Mouse (Mus musculus) embryonic facial prominence, embryonic 10.5 days (tissue): ENCODE data around the gene Gucy1b2. TPM values are rescaled to one million over a fixed set of nuclear protein-coding genes. Genes with fewer than 3 reads are reported as not detected.
A peak's percentile ranks its signal among the peaks of the same experiment; 100 is the strongest.

Source experiments
- DNase-seq: peaks from one replicate; pipeline ENCODE4 v3.0.0-alpha.2; 2017; ENCODE audit warnings: low spot score
- H3K27ac ChIP-seq: fragments of 300-500 bp; sonication (generic); replicated peaks from 2 replicates; pipeline ENCODE4 v1.5.1; 2016; ENCODE audit warnings: mild to moderate bottlenecking
- H3K27me3 ChIP-seq: fragments of 300-500 bp; sonication (generic); replicated peaks from 2 replicates; pipeline ENCODE4 v1.6.1; 2016; ENCODE audit warnings: low read depth, mild to moderate bottlenecking; ENCODE audit not compliant: poor library complexity, severe bottlenecking
- H3K36me3 ChIP-seq: fragments of 300-500 bp; sonication (generic); replicated peaks from 2 replicates; pipeline ENCODE4 v1.6.1; 2016; ENCODE audit warnings: mild to moderate bottlenecking, moderate library complexity
- H3K4me1 ChIP-seq: fragments of 300-500 bp; sonication (generic); 2 replicates; pipeline ENCODE4 v1.6.1; 2016
- H3K4me3 ChIP-seq: fragments of 300-500 bp; sonication (generic); 2 replicates; pipeline ENCODE4 v1.5.1; 2016; ENCODE audit warnings: mild to moderate bottlenecking, moderate library complexity
- H3K9me3 ChIP-seq: fragments of 300-500 bp; sonication (generic); 2 replicates; pipeline ENCODE4 v1.6.1; 2016; ENCODE audit warnings: mild to moderate bottlenecking
- WGBS: fragments of 180-500 bp; shearing (Covaris S2); methylation state at CpG from one replicate; pipeline ENCODE4 v1.1.7; 2016; 5-methylcytosine and 5-hydroxymethylcytosine counted together
- polyA plus RNA-seq: library from polyadenylated mRNA; unstranded; fragments of >200 nt; fragmentation: Nextera tagmentation; extraction: Ambion mirVana; gene quantifications from 2 replicates; pipeline ENCODE4 v1.2.1, GENCODE M21; 2016

Gene Gucy1b2
- polyA plus RNA-seq: not detected in 2 replicates

DNA sequence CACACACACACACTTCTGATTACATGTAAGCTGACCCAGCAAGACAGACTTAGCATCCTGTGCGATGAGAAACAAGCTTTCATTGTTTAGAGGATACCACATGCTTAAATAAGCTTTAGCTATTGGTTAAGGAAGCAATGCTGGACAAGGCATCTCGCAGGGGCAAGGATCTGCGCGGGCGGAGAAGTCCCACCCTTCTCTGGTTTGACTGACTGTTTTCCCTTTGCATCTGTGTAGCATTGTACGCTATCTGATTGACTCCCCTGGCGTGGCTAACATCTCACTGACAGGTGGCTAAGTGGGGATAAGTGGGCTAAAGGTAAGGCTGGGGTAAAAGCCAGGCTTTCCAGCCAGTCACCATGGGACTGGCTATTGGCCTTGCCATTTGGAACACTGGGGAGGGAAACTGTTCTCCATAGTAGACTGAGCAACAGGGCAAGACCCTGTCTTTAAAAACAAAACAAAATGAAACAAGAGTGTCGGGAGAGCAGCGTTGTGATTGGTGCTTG, at the start of gene Gucy1b2:
Gene Gucy1b2 (minus strand): TSS at position 51 of the 509 bp plus-strand sequence.
- Histone ChIP-seq H3K4me1 (peaks cover 6% of the 10 kb centered on the region), H3K4me3 (no peak within 1 kb of the TSS), H3K9me3 (no peaks in the 10 kb centered on the region), H3K36me3 (no peaks in the 10 kb centered on the region), H3K27ac (no peak within 1 kb of the TSS), H3K27me3 (no peaks in the 10 kb centered on the region; the same call in 1 of the 2 replicates)
- WGBS: 72% methylated on average over 9 of the region's 9 CpGs
- peak; percentile 29 for DNase-seq

DNA sequence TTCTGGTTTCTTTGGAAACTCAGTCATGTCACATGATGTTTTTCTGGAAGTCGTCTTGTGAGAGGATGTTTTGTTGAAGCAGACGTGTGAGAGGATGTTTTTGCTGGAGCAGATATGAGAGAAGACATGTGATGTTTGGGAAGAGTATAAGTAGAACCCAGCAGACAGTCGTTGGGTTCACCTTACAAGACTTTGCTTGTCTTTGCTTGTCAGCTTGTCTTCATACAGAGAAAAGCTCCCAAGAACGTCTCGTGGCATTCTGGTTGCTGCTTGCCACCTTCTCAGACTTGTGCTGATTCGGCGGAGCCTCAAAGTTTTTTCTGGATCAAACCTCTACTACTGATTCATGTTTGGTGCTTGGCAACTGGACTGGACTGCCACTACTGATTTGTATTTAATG, 41.3 kb upstream of the Gucy1b2 start:
- Histone ChIP-seq H3K36me3 (no peaks in the 10 kb centered on the region), H3K27ac (no peak overlapping the region), H3K4me1 (no peaks in the 10 kb centered on the region), H3K4me3 (no peak overlapping the region), H3K9me3 (no peaks in the 10 kb centered on the region), H3K27me3 (no peaks in the 10 kb centered on the region)
- no peak for DNase-seq
- 82% methylated on average over 7 of the region's 7 CpGs for WGBS

- Histone ChIP-seq H3K4me3 (no peak overlapping the region), H3K4me1 (no peaks in the 10 kb centered on the region), H3K36me3 (no peaks in the 10 kb centered on the region), H3K9me3 (no peaks in the 10 kb centered on the region), H3K27me3 (no peaks in the 10 kb centered on the region), H3K27ac (no peak overlapping the region)
- DNase-seq: no peak
- WGBS: 58% methylated on average over 1 of the region's 1 CpGs
Observed at GRCm38 (mm10) chr14:62496501-62496900, 40.4 kb upstream of the Gucy1b2 start.

DNA sequence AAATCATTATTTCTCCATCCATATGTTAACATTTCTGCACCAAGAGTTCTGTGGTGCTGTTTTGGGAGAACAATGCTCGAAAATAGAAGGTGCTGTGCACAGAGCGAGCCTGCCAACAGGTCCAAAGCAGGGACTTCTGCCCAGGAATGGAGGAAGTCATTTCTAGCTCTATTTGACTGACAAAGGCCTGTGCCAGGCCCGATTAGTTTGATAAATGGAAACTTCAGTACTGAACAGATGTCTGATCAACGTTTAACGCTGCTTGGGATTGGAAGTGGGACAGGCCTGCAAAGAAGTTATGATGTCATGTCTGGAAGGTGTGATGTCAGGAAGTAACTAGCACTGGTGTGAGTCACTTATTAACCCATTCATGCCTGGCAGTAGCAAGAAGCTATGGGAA, 37.4 kb upstream of the Gucy1b2 start:
- Histone ChIP-seq H3K36me3 (no peaks in the 10 kb centered on the region), H3K4me3 (no peak overlapping the region), H3K27ac (no peak overlapping the region), H3K27me3 (no peaks in the 10 kb centered on the region), H3K4me1 (no peaks in the 10 kb centered on the region), H3K9me3 (no peaks in the 10 kb centered on the region)
- 82% methylated on average over 5 of the region's 5 CpGs for WGBS
- DNase-seq: no peak

- Histone ChIP-seq H3K27me3 (no peaks in the 10 kb centered on the region), H3K4me3 (no peak overlapping the region), H3K9me3 (no peaks in the 10 kb centered on the region), H3K4me1 (no peaks in the 10 kb centered on the region), H3K27ac (no peak overlapping the region), H3K36me3 (no peaks in the 10 kb centered on the region)
- DNase-seq: peak; percentile 80
- WGBS: 40% methylated on average over 16 of the region's 16 CpGs
Observed at GRCm38 (mm10) chr14:62492196-62492850, 36.2 kb upstream of the Gucy1b2 start.

- no peaks in the 10 kb centered on the region for H3K4me1 ChIP-seq
- no peak for DNase-seq
- no peak overlapping the region for H3K27ac ChIP-seq
- WGBS: 90% methylated on average over 7 of the region's 7 CpGs
- H3K27me3 ChIP-seq: no peaks in the 10 kb centered on the region
- no peaks in the 10 kb centered on the region for H3K9me3 ChIP-seq
- H3K4me3 ChIP-seq: no peak overlapping the region
- no peaks in the 10 kb centered on the region for H3K36me3 ChIP-seq
Observed at GRCm38 (mm10) chr14:62488270-62488669, 32.2 kb upstream of the Gucy1b2 start.

DNA sequence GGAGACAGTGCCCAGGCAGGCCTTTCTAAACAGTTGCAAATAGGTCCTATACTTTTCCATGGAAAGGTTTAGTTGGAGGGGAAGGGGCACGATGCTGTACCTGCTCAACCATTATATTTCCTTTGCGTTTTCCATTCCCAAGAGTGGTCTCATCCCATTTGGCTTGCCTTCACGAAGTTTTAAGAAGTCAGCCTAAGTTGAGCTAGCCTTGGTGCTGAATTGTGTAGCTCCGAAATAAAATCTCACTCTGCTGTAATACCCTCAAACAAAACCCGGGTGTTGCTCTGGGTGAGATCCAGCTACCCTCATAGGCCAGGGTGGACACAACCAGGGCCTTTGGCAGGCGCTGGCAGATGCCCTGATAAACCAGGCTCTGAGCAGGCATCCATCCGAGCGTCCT, 25.3 kb upstream of the Gucy1b2 start:
- no peaks in the 10 kb centered on the region for H3K9me3 ChIP-seq
- 51% methylated on average over 8 of the region's 8 CpGs for WGBS
- no peaks in the 10 kb centered on the region for H3K4me1 ChIP-seq
- no peak overlapping the region for H3K27ac ChIP-seq
- no peak for DNase-seq
- no peak overlapping the region for H3K4me3 ChIP-seq
- H3K27me3 ChIP-seq: no peaks in the 10 kb centered on the region
- no peaks in the 10 kb centered on the region for H3K36me3 ChIP-seq

GRCm38 (mm10) chr14:62479395-62479794, 23.3 kb upstream of the Gucy1b2 start:
- 59% methylated on average over 6 of the region's 6 CpGs for WGBS
- DNase-seq: no peak
- H3K4me3 ChIP-seq: no peak overlapping the region

DNA sequence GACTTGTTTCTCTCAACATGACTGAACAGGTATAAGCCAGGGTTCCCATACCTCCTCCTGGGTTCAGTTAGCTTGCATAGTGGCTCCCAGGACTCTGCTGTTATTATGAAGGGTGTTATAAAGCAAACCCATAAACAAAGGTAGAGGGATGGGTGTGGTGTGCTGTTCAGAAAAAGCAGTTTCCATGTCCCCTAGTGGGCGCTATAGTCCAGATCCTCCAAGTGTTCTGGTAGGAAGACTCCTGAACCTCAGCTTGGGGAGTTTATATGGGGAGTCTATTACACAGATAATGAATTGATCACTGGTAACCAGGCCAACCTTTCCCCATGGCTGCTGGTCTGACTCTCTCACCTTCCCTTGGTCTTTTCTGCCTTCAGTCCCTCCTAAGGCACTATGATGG, 18.4 kb upstream of the Gucy1b2 start:
- no peak overlapping the region for H3K27ac ChIP-seq
- 60% methylated on average over 1 of the region's 1 CpGs for WGBS
- no peaks in the 10 kb centered on the region for H3K27me3 ChIP-seq
- no peaks in the 10 kb centered on the region for H3K9me3 ChIP-seq
- H3K4me1 ChIP-seq: peaks cover 7% of the 10 kb centered on the region; the same call in 1 of the 2 replicates
- no peak for DNase-seq
- H3K4me3 ChIP-seq: no peak overlapping the region
- H3K36me3 ChIP-seq: no peaks in the 10 kb centered on the region

More at GRCm38 (mm10) chr14:62479395-62479794, 23.3 kb upstream of the Gucy1b2 start:
- Histone ChIP-seq H3K9me3 (no peaks in the 10 kb centered on the region), H3K27ac (no peak overlapping the region), H3K36me3 (no peaks in the 10 kb centered on the region), H3K27me3 (no peaks in the 10 kb centered on the region), H3K4me1 (no peaks in the 10 kb centered on the region)

- 73% methylated on average over 2 of the region's 2 CpGs for WGBS
- no peak for DNase-seq
- H3K4me3 ChIP-seq: no peak overlapping the region
- no peaks in the 10 kb centered on the region for H3K9me3 ChIP-seq
- H3K27me3 ChIP-seq: no peaks in the 10 kb centered on the region
- no peak overlapping the region for H3K27ac ChIP-seq
- H3K4me1 ChIP-seq: peaks cover 8% of the 10 kb centered on the region; the same call in 1 of the 2 replicates
- no peaks in the 10 kb centered on the region for H3K36me3 ChIP-seq
Observed at GRCm38 (mm10) chr14:62472061-62472460, 16.0 kb upstream of the Gucy1b2 start.

GRCm38 (mm10) chr14:62468753-62469125, 12.7 kb upstream of the Gucy1b2 start:
- Histone ChIP-seq H3K27me3 (peaks cover 10% of the 10 kb centered on the region), H3K4me1 (peaks cover 18% of the 10 kb centered on the region), H3K4me3 (no peak overlapping the region), H3K27ac (no peak overlapping the region), H3K9me3 (no peaks in the 10 kb centered on the region), H3K36me3 (no peaks in the 10 kb centered on the region)
- 90% methylated on average over 5 of the region's 5 CpGs for WGBS
- no peak for DNase-seq

GRCm38 (mm10) chr14:62468119-62468752, 12.1 kb upstream of the Gucy1b2 start:
- DNase-seq: no peak
- no peak overlapping the region for H3K4me3 ChIP-seq

GRCm38 (mm10) chr14:62464966-62465365, 8.9 kb upstream of the Gucy1b2 start:
- H3K9me3 ChIP-seq: no peaks in the 10 kb centered on the region
- H3K36me3 ChIP-seq: no peaks in the 10 kb centered on the region
- peaks cover 23% of the 10 kb centered on the region for H3K27me3 ChIP-seq
- peak; percentile 58 for DNase-seq
- no peak overlapping the region for H3K27ac ChIP-seq
- H3K4me1 ChIP-seq: peaks cover 13% of the 10 kb centered on the region
- H3K4me3 ChIP-seq: peak overlapping the region; percentile 26; the same call in 1 of the 2 replicates
- 14% methylated on average over 9 of the region's 9 CpGs for WGBS

More at GRCm38 (mm10) chr14:62468119-62468752, 12.1 kb upstream of the Gucy1b2 start:
- Histone ChIP-seq H3K27ac (no peak overlapping the region), H3K36me3 (no peaks in the 10 kb centered on the region), H3K4me1 (peaks cover 18% of the 10 kb centered on the region), H3K27me3 (peaks cover 15% of the 10 kb centered on the region), H3K9me3 (no peaks in the 10 kb centered on the region)
- 78% methylated on average over 6 of the region's 6 CpGs for WGBS
